Mouse (Mus musculus): ENCODE data around the gene Klrg1.

Klrg1 gene

GRCm38 (mm10) chr6:122295242-122295641, 12.6 kb upstream of the Klrg1 start:
- in situ Hi-C loops (cut with MboI; ENCODE audit: low pct_unique_long_range_greater_than_20kb in 1 of 2, low sequenced_read_pairs in 2 of 2, unreplicated experiment in 1 of 2) = no loop called here

- in situ Hi-C loops (cut with MboI; ENCODE audit: low pct_unique_long_range_greater_than_20kb in 1 of 2, low sequenced_read_pairs in 2 of 2, unreplicated experiment in 1 of 2) = no loop called here
Measured at GRCm38 (mm10) chr6:122294290-122294689, 11.6 kb upstream of the Klrg1 start.

GRCm38 (mm10) chr6:122293796-122294195, 11.1 kb upstream of the Klrg1 start:
- in situ Hi-C loops (cut with MboI; ENCODE audit: low pct_unique_long_range_greater_than_20kb in 1 of 2, low sequenced_read_pairs in 2 of 2, unreplicated experiment in 1 of 2) = no loop called here

- in situ Hi-C loops (cut with MboI; ENCODE audit: low pct_unique_long_range_greater_than_20kb in 1 of 2, low sequenced_read_pairs in 2 of 2, unreplicated experiment in 1 of 2) = no loop called here
Measured at GRCm38 (mm10) chr6:122293121-122293520, 10.4 kb upstream of the Klrg1 start.

- in situ Hi-C loops (cut with MboI; ENCODE audit: low pct_unique_long_range_greater_than_20kb in 1 of 2, low sequenced_read_pairs in 2 of 2, unreplicated experiment in 1 of 2) = no loop called here
Measured at GRCm38 (mm10) chr6:122292184-122292583, 9.5 kb upstream of the Klrg1 start.

- in situ Hi-C loops (cut with MboI; ENCODE audit: low pct_unique_long_range_greater_than_20kb in 1 of 2, low sequenced_read_pairs in 2 of 2, unreplicated experiment in 1 of 2) = no loop called here
Measured at GRCm38 (mm10) chr6:122291735-122292134, 9.1 kb upstream of the Klrg1 start.

- in situ Hi-C loops (cut with MboI; ENCODE audit: low pct_unique_long_range_greater_than_20kb in 1 of 2, low sequenced_read_pairs in 2 of 2, unreplicated experiment in 1 of 2) = no loop called here
Measured at GRCm38 (mm10) chr6:122291264-122291663, 8.6 kb upstream of the Klrg1 start.

GRCm38 (mm10) chr6:122290253-122290652, 7.6 kb upstream of the Klrg1 start:
- in situ Hi-C loops (cut with MboI; ENCODE audit: low pct_unique_long_range_greater_than_20kb in 1 of 2, low sequenced_read_pairs in 2 of 2, unreplicated experiment in 1 of 2) = no loop called here

- in situ Hi-C loops (cut with MboI; ENCODE audit: low pct_unique_long_range_greater_than_20kb in 1 of 2, low sequenced_read_pairs in 2 of 2, unreplicated experiment in 1 of 2) = no loop called here
Measured at GRCm38 (mm10) chr6:122289313-122289712, 6.6 kb upstream of the Klrg1 start.

- in situ Hi-C loops (cut with MboI; ENCODE audit: low pct_unique_long_range_greater_than_20kb in 1 of 2, low sequenced_read_pairs in 2 of 2, unreplicated experiment in 1 of 2) = no loop called here
Measured at GRCm38 (mm10) chr6:122288263-122288662, 5.6 kb upstream of the Klrg1 start.

- in situ Hi-C loops (cut with MboI; ENCODE audit: low pct_unique_long_range_greater_than_20kb in 1 of 2, low sequenced_read_pairs in 2 of 2, unreplicated experiment in 1 of 2) = no loop called here
Measured at GRCm38 (mm10) chr6:122284823-122285222, 2.1 kb upstream of the Klrg1 start.

- in situ Hi-C loops (cut with MboI; ENCODE audit: low pct_unique_long_range_greater_than_20kb in 1 of 2, low sequenced_read_pairs in 2 of 2, unreplicated experiment in 1 of 2) = no loop called here
Measured at GRCm38 (mm10) chr6:122284304-122284703, 1.6 kb upstream of the Klrg1 start.

- in situ Hi-C loops (cut with MboI; ENCODE audit: low pct_unique_long_range_greater_than_20kb in 1 of 2, low sequenced_read_pairs in 2 of 2, unreplicated experiment in 1 of 2) = no loop called here
Measured at GRCm38 (mm10) chr6:122283429-122283828, 747 bp upstream of the Klrg1 start.

- in situ Hi-C loops (cut with MboI; ENCODE audit: low pct_unique_long_range_greater_than_20kb in 1 of 2, low sequenced_read_pairs in 2 of 2, unreplicated experiment in 1 of 2) = no loop called here
Measured at GRCm38 (mm10) chr6:122276565-122276964, 6.1 kb downstream of the Klrg1 start.

- in situ Hi-C loops (cut with MboI; ENCODE audit: low pct_unique_long_range_greater_than_20kb in 1 of 2, low sequenced_read_pairs in 2 of 2, unreplicated experiment in 1 of 2) = no loop called here
Measured at GRCm38 (mm10) chr6:122274546-122274945, 8.1 kb downstream of the Klrg1 start.

- in situ Hi-C loops (cut with MboI; ENCODE audit: low pct_unique_long_range_greater_than_20kb in 1 of 2, low sequenced_read_pairs in 2 of 2, unreplicated experiment in 1 of 2) = no loop called here
Measured at GRCm38 (mm10) chr6:122270152-122270551, 12.5 kb downstream of the Klrg1 start.

- in situ Hi-C loops (cut with MboI; ENCODE audit: low pct_unique_long_range_greater_than_20kb in 1 of 2, low sequenced_read_pairs in 2 of 2, unreplicated experiment in 1 of 2) = no loop called here
Measured at GRCm38 (mm10) chr6:122269170-122269569, 13.5 kb downstream of the Klrg1 start.

GRCm38 (mm10) chr6:122268561-122268960, 14.1 kb downstream of the Klrg1 start:
- in situ Hi-C loops (cut with MboI; ENCODE audit: low pct_unique_long_range_greater_than_20kb in 1 of 2, low sequenced_read_pairs in 2 of 2, unreplicated experiment in 1 of 2) = no loop called here

- in situ Hi-C loops (cut with MboI; ENCODE audit: low pct_unique_long_range_greater_than_20kb in 1 of 2, low sequenced_read_pairs in 2 of 2, unreplicated experiment in 1 of 2) = loop anchor here in 1 of 2 experiments (5.0 kb wide), 1 partner anchor 40 kb away; no protein-coding TSS in a partner anchor
Measured at GRCm38 (mm10) chr6:122262543-122262942, 20.1 kb downstream of the Klrg1 start.

GRCm38 (mm10) chr6:122252146-122252545, 30.5 kb downstream of the Klrg1 start:
- in situ Hi-C loops (cut with MboI; ENCODE audit: low pct_unique_long_range_greater_than_20kb in 1 of 2, low sequenced_read_pairs in 2 of 2, unreplicated experiment in 1 of 2) = no loop called here

- in situ Hi-C loops (cut with MboI; ENCODE audit: low pct_unique_long_range_greater_than_20kb in 1 of 2, low sequenced_read_pairs in 2 of 2, unreplicated experiment in 1 of 2) = no loop called here
Measured at GRCm38 (mm10) chr6:122250033-122250432, 32.6 kb downstream of the Klrg1 start.
